22 mouse cellular contexts compared by ENCODE assay signal in genomic region chr14:20677906-20678305, GRCm38 (mm10). TPM values are rescaled to one million over a fixed set of nuclear protein-coding genes. Genes with fewer than 3 reads are reported as not detected.
DNase-seq lines count a peak whose midpoint lies in the region; ATAC-seq lines count a peak whose summit lies in the region.
"Had no signal": no experiment of that assay in that cellular context is flagged by ENCODE, and none has a peak within 500 bp of the region (broad histone marks: within the 10 kb centered on the region; RNA-seq: fewer than 3 reads in every experiment).

No protein-coding gene starts in this region.

- peaks cover 11% of the 10 kb centered on the region for H3K4me1 ChIP-seq in liver, embryonic 16.5 days (ENCODE audit: control insufficient read depth, low read depth, low read length)
- H3K4me1 ChIP-seq in liver, embryonic 11.5 days (replicated peaks; ENCODE audit: control insufficient read depth, insufficient read depth, low read length): peaks cover 7% of the 10 kb centered on the region
- H3K4me1 ChIP-seq in midbrain, embryonic 11.5 days (ENCODE audit: control insufficient read depth, insufficient read depth, low read length): peaks cover 9% of the 10 kb centered on the region
- H3K4me1 ChIP-seq in midbrain, embryonic 14.5 days (ENCODE audit: control insufficient read depth, insufficient read depth, low read length): peaks cover 16% of the 10 kb centered on the region

- ATAC-seq in liver, embryonic 16.5 days (ENCODE audit: low read depth): no peak
- ATAC-seq in liver, embryonic 11.5 days (replicated peaks; ENCODE audit: low FRiP score): no peak
- ATAC-seq in midbrain, embryonic 11.5 days (ENCODE audit: low FRiP score): no peak
- no peak for ATAC-seq in midbrain, embryonic 14.5 days (ENCODE audit: low FRiP score, low TSS enrichment)
- ATAC-seq: forebrain, embryonic 14.5 days had no signal

- peak; percentile 54 for DNase-seq in kidney, adult 9 months
- DNase-seq in kidney, adult 18-20 months: no peak
- no peak for DNase-seq in liver, embryonic 11.5 days (ENCODE audit: low spot score)
- DNase-seq in midbrain, embryonic 11.5 days (ENCODE audit: low spot score, missing footprints): peak; percentile 6
- DNase-seq in midbrain, embryonic 14.5 days: no peak
- DNase-seq: adrenal gland, adult 2 months; adrenal gland, postnatal 10 days; adrenal gland, postnatal 25 days; cerebellum, adult 11 months; cerebellum, adult 18-20 months; cerebellum, adult 8-10 months; cerebellum, adult 9-11 months; cerebellum, postnatal 14 days; cerebellum, postnatal 36 days; embryo, embryonic 11 days had no signal

- WGBS in liver, embryonic 16.5 days (ENCODE audit: insufficient replicate concordance): 71% methylated on average over 4 of the region's 4 CpGs
- WGBS in liver, embryonic 11.5 days: 96% methylated on average over 4 of the region's 4 CpGs
- 92% methylated on average over 4 of the region's 4 CpGs for WGBS in midbrain, embryonic 11.5 days
- 91% methylated on average over 4 of the region's 4 CpGs for WGBS in midbrain, embryonic 14.5 days

- no peaks in the 10 kb centered on the region for H3K9me3 ChIP-seq in liver, embryonic 16.5 days (replicated peaks; ENCODE audit: control insufficient read depth, low read length)
- no peaks in the 10 kb centered on the region; the same call in 1 of the 2 replicates for H3K9me3 ChIP-seq in liver, embryonic 11.5 days (ENCODE audit: control insufficient read depth, low read length)
- H3K9me3 ChIP-seq in midbrain, embryonic 11.5 days (ENCODE audit: control insufficient read depth, low read length): no peaks in the 10 kb centered on the region
- no peaks in the 10 kb centered on the region for H3K9me3 ChIP-seq in midbrain, embryonic 14.5 days (ENCODE audit: control insufficient read depth, low read length)
- H3K9me3 ChIP-seq: embryonic facial prominence, embryonic 13.5 days; embryonic facial prominence, embryonic 15.5 days; forebrain, embryonic 10.5 days; forebrain, embryonic 12.5 days had no signal

- peaks cover 53% of the 10 kb centered on the region for H3K36me3 ChIP-seq in liver, embryonic 16.5 days (ENCODE audit: control insufficient read depth, insufficient read depth)
- H3K36me3 ChIP-seq in liver, embryonic 11.5 days (ENCODE audit: control insufficient read depth, insufficient read depth, low read length): peaks cover 55% of the 10 kb centered on the region
- H3K36me3 ChIP-seq in midbrain, embryonic 11.5 days (ENCODE audit: control insufficient read depth, insufficient read depth, low read length): peaks cover 25% of the 10 kb centered on the region
- peaks cover 67% of the 10 kb centered on the region for H3K36me3 ChIP-seq in midbrain, embryonic 14.5 days (ENCODE audit: control insufficient read depth, insufficient read depth, low read length)

- no peaks in the 10 kb centered on the region for H3K27me3 ChIP-seq in liver, embryonic 16.5 days (ENCODE audit: control insufficient read depth, insufficient read depth, low read depth, low read length)
- H3K27me3 ChIP-seq in liver, embryonic 11.5 days (replicated peaks; ENCODE audit: control insufficient read depth, insufficient read depth, low read length): no peaks in the 10 kb centered on the region
- no peaks in the 10 kb centered on the region for H3K27me3 ChIP-seq in midbrain, embryonic 11.5 days (ENCODE audit: control insufficient read depth, insufficient read depth, low read length)
- no peaks in the 10 kb centered on the region for H3K27me3 ChIP-seq in midbrain, embryonic 14.5 days (ENCODE audit: control insufficient read depth, insufficient read depth, low read length)
- H3K27me3 ChIP-seq: embryonic facial prominence, embryonic 13.5 days; embryonic facial prominence, embryonic 15.5 days; forebrain, embryonic 12.5 days had no signal

- no peak overlapping the region for H3K4me3 ChIP-seq in liver, embryonic 16.5 days (ENCODE audit: low read depth, low read length)
- H3K4me3 ChIP-seq in liver, embryonic 11.5 days (ENCODE audit: low read depth, low read length): no peak overlapping the region
- no peak overlapping the region for H3K4me3 ChIP-seq in midbrain, embryonic 11.5 days (ENCODE audit: low read depth, low read length)
- no peak overlapping the region for H3K4me3 ChIP-seq in midbrain, embryonic 14.5 days (replicated peaks; ENCODE audit: low read depth, low read length)
- H3K4me3 ChIP-seq: embryonic facial prominence, embryonic 13.5 days; embryonic facial prominence, embryonic 15.5 days; erythroblast, embryonic 14.5 days; forebrain, embryonic 10.5 days; forebrain, embryonic 12.5 days had no signal

- peak overlapping the region; percentile 15; the same call in 1 of the 2 replicates for H3K27ac ChIP-seq in liver, embryonic 16.5 days (ENCODE audit: low read length)
- no peak overlapping the region for H3K27ac ChIP-seq in liver, embryonic 11.5 days (ENCODE audit: low read depth, low read length)
- H3K27ac ChIP-seq in midbrain, embryonic 11.5 days (ENCODE audit: low read depth, low read length): no peak overlapping the region
- H3K27ac ChIP-seq in midbrain, embryonic 14.5 days (replicated peaks; ENCODE audit: low read depth, low read length): no peak overlapping the region
- H3K27ac ChIP-seq: embryonic facial prominence, embryonic 13.5 days; embryonic facial prominence, embryonic 15.5 days; forebrain, embryonic 10.5 days; forebrain, embryonic 12.5 days had no signal

- no peak overlapping the region for H3K9ac ChIP-seq in liver, embryonic 16.5 days (ENCODE audit: low read depth, low read length)
- H3K9ac ChIP-seq in liver, embryonic 11.5 days (ENCODE audit: low read depth, low read length): no peak overlapping the region
- no peak overlapping the region for H3K9ac ChIP-seq in midbrain, embryonic 11.5 days (ENCODE audit: low read length)
- no peak overlapping the region for H3K9ac ChIP-seq in midbrain, embryonic 14.5 days (replicated peaks; ENCODE audit: low read length)
- H3K9ac ChIP-seq: embryonic facial prominence, embryonic 13.5 days; embryonic facial prominence, embryonic 15.5 days; forebrain, embryonic 12.5 days had no signal

- no peak overlapping the region for H3K4me2 ChIP-seq in liver, embryonic 16.5 days (ENCODE audit: low read depth, low read length)
- H3K4me2 ChIP-seq in liver, embryonic 11.5 days: no peak overlapping the region
- H3K4me2 ChIP-seq in midbrain, embryonic 11.5 days: no peak overlapping the region
- H3K4me2 ChIP-seq in midbrain, embryonic 14.5 days (ENCODE audit: low read length): no peak overlapping the region
- H3K4me2 ChIP-seq: embryonic facial prominence, embryonic 13.5 days; embryonic facial prominence, embryonic 15.5 days; forebrain, embryonic 12.5 days had no signal

RNA-seq across cellular contexts. Expression of gene Sec24c, which starts 3.8 kb away (rescaled TPM):
- 36.5 and 46.0 TPM in 2 replicates for polyA plus RNA-seq in liver, embryonic 16.5 days (2015; fragmentation: Nextera tagmentation; extraction: Ambion mirVana)
- polyA plus RNA-seq in liver, embryonic 11.5 days (2014; fragmentation: Nextera tagmentation; extraction: Ambion mirVana): 85.5 and 99.0 TPM in 2 replicates
- 74.3 and 74.7 TPM in 2 replicates for polyA plus RNA-seq in midbrain, embryonic 11.5 days (2014; fragmentation: Nextera tagmentation; extraction: Ambion mirVana)
- polyA plus RNA-seq in midbrain, embryonic 14.5 days (2014; fragmentation: Nextera tagmentation; extraction: Ambion mirVana): 54.0 and 81.5 TPM in 2 replicates

RNA-seq across cellular contexts. Expression of gene Synpo2l, which starts 9.8 kb away (rescaled TPM):
- polyA plus RNA-seq in liver, embryonic 16.5 days (2015; fragmentation: Nextera tagmentation; extraction: Ambion mirVana): 0.43 and 1.1 TPM in 2 replicates
- 0.68 and 1.5 TPM in 2 replicates for polyA plus RNA-seq in liver, embryonic 11.5 days (2014; fragmentation: Nextera tagmentation; extraction: Ambion mirVana)
- 0.14 and 0.22 TPM in 2 replicates for polyA plus RNA-seq in midbrain, embryonic 11.5 days (2014; fragmentation: Nextera tagmentation; extraction: Ambion mirVana)
- polyA plus RNA-seq in midbrain, embryonic 14.5 days (2014; fragmentation: Nextera tagmentation; extraction: Ambion mirVana): 0.09 TPM in 2 replicates
- polyA plus RNA-seq: erythroblast, embryonic 14.5 days had no signal

RNA-seq across cellular contexts. Expression of gene Fut11, which starts 16.9 kb away (rescaled TPM):
- 5.0 and 5.4 TPM in 2 replicates for polyA plus RNA-seq in liver, embryonic 16.5 days (2015; fragmentation: Nextera tagmentation; extraction: Ambion mirVana)
- 14.2 and 14.9 TPM in 2 replicates for polyA plus RNA-seq in liver, embryonic 11.5 days (2014; fragmentation: Nextera tagmentation; extraction: Ambion mirVana)
- polyA plus RNA-seq in midbrain, embryonic 11.5 days (2014; fragmentation: Nextera tagmentation; extraction: Ambion mirVana): 20.7 and 22.0 TPM in 2 replicates
- 17.9 and 22.2 TPM in 2 replicates for polyA plus RNA-seq in midbrain, embryonic 14.5 days (2014; fragmentation: Nextera tagmentation; extraction: Ambion mirVana)

RNA-seq across cellular contexts. Expression of gene Myoz1, which starts 21.6 kb away (rescaled TPM):
- polyA plus RNA-seq in liver, embryonic 16.5 days (2015; fragmentation: Nextera tagmentation; extraction: Ambion mirVana): 2.0 and 5.6 TPM in 2 replicates
- 0.23 and 0.95 TPM in 2 replicates for polyA plus RNA-seq in liver, embryonic 11.5 days (2014; fragmentation: Nextera tagmentation; extraction: Ambion mirVana)
- polyA plus RNA-seq in midbrain, embryonic 11.5 days (2014; fragmentation: Nextera tagmentation; extraction: Ambion mirVana): 0.26 TPM in 1 of 2 replicates, not detected in the other
- not detected in 2 replicates for polyA plus RNA-seq in midbrain, embryonic 14.5 days (2014; fragmentation: Nextera tagmentation; extraction: Ambion mirVana)
- polyA plus RNA-seq: adrenal gland, adult 2 months; erythroblast, embryonic 14.5 days; forebrain, embryonic 12.5 days; forebrain, embryonic 14.5 days had no signal

RNA-seq across cellular contexts. Expression of gene Chchd1, which starts 24.9 kb away (rescaled TPM):
- polyA plus RNA-seq in liver, embryonic 16.5 days (2015; fragmentation: Nextera tagmentation; extraction: Ambion mirVana): 80.3 and 86.5 TPM in 2 replicates
- 247 and 250 TPM in 2 replicates for polyA plus RNA-seq in liver, embryonic 11.5 days (2014; fragmentation: Nextera tagmentation; extraction: Ambion mirVana)
- polyA plus RNA-seq in midbrain, embryonic 11.5 days (2014; fragmentation: Nextera tagmentation; extraction: Ambion mirVana): 256 and 258 TPM in 2 replicates
- polyA plus RNA-seq in midbrain, embryonic 14.5 days (2014; fragmentation: Nextera tagmentation; extraction: Ambion mirVana): 188 and 214 TPM in 2 replicates

Comparison
In these comparisons a context has a peak if more than half of its experiments do, and no peak if none do; other contexts are left out.
1. DNase-seq: peak in kidney, adult 9 months (single experiment) and midbrain, embryonic 11.5 days (single experiment); none in kidney, adult 18-20 months (single experiment), liver, embryonic 11.5 days (single experiment) and midbrain, embryonic 14.5 days (single experiment).